Mouse (Mus musculus) heart, adult 11 months (tissue): ENCODE measurements around the gene C5ar1.
"Not testable (repeated sequence)": the region's sequence is repeated elsewhere in the genome, so short reads cannot be mapped to it uniquely, and the experiment has no call there.

ENCODE experiments used
- DNase-seq: peaks from one replicate; pipeline ENCODE4 v3.0.0; 2022

The C5ar1 gene

DNA sequence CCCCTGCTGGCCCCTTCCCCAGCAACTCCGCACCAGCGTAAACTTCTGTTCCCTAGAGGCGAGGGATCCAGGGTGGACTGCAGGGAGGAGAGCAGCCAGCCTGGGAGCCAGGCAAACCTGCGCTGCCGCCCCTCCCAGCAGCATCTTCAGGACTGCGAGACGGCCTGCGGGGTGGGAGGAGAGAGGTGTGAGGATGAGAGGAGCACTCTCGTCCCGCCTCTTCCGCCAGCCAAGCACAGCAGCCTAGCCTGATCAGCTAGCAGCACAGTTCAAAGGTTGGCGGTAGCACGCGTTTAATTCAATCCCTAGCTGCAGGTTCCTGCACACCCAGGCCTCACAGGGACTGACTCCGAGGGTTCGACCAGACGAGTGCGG, 14.4 kb upstream of the C5ar1 start:
- DNase-seq = no peak

DNA sequence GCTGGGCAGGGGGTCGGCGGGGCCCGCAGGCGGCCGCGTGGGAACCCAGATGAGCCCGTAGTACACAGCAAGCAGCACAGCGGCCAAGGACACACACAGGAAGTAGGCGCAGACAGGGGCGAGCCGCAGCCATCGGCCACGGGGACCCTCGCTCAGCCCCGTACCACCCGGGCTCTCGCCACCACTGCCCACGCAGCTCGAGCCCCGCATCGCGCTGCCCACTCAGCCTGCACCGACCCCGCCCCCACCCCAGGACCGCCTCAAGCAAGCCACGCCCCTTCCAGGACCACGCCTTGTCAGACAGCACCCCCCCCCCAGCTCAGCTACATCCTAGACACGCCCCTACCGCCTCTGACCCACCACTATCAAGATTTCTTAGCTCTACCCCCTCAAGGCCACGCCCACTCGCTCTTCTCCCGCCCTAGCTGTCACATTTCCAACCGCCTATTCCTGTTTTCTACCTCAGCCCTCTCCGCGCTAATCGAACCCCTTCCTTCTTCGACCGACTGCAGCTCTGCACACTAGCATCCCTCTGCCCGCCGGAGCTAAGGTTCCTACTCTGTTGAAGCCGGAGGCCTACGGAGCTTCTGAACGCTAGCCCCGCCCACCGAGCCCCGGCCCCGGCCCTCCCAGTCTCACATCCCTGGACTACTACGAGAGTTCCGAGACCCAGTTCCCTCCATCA, 13.9 kb upstream of the C5ar1 start, which contains the start of gene Inafm1:
TSS of gene Inafm1 (minus strand) at position 537 of the 685 bp plus-strand sequence.
- DNase-seq = peak; percentile 99

DNA sequence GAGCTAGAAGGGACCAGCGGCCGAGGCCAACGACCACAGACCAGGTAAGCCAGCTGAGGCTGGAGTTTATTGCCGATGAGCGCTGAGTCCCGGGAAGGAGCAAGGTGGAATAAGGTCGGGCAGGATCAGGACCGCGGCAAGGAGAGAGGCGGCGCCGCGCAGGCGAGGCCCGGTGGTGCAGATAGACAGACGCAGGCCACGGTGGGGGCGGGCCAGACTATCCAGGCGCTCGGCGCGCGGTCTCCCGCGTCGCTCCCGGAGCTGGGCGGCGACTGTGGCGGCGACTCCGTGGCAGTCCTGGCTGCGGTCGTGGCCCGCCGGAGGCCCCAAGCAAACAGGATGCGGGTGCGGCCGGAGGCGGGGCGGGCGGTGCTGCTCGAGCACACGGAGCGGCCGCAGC, 13.3 kb upstream of the C5ar1 start:
- no peak for DNase-seq

DNA sequence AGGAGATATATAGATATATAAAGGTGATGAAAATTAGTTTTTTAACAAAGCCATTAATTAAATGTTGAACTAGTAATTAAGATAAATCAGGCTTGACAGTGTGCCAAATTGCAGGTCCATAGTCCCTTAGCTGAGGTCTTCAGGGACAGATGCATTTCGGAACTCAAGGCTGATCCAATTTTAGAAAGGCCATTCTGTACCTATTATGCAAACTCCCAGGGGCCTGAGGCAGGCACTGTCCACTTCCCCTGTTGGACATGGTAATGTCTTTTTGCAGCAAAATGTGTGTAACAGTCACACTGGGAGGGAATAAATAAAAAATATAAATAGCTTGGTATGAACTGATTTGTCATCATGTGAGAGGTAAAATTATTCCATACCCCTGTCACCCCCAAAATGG, 11.8 kb upstream of the C5ar1 start:
- DNase-seq = peak; percentile 88

DNA sequence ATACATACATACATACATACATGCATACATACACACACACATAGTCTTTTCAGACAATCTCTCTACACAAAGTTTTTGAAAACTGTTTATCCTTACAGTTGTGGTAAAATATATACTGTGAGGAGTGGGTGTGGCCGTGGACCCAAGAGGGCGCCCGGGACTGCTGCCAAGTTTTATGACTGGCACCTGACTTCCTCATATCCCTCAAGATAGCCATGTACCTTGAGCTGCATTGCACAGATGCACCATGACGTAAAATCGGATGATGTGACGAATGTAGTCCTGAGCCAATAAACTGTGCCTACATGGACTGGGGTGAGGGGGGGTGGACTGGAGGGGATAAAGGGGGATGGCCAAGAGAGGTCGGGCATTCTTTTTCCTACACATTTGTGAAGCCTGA, 7.3 kb upstream of the C5ar1 start:
- DNase-seq = peak; percentile 72

DNA sequence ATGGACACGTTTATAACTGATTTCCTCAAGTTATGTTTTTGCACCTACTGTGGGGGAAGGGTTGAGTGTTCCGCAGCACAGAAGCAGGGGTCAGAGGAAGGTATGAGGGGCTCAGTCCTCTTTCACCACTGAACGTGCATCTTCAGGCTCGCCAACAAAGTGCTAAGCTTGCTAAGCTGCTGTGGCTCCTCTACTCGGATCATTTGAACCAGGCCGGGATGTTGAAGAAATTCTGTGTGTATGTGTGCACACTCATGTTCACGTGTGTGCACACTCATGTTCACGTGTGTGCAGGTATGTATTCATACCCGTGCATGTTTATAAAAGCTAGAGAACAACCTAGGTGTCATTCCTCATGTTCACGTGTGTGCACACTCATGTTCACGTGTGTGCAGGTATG, 6.5 kb upstream of the C5ar1 start:
- DNase-seq = peak; percentile 76

DNA sequence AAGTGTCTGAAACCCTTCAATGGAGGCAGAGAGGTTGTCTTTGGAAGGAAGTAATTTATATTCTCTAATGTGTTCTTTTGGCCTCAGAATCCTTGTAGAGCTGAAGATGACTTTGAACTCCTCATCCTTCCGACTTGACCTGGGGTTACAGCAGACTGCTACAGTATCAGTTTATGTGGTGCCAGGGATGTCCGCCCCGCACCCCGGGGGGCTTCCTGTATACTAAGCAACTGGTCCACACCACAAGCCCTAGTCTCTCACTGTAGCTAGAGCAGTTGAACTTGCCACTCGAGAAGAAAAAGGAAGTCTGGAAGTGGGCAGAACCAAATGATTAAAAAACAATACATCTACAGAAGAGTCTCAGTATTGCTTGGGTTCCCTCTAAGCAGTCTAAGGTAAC, 4.5 kb upstream of the C5ar1 start:
- peak; percentile 84 for DNase-seq

DNA sequence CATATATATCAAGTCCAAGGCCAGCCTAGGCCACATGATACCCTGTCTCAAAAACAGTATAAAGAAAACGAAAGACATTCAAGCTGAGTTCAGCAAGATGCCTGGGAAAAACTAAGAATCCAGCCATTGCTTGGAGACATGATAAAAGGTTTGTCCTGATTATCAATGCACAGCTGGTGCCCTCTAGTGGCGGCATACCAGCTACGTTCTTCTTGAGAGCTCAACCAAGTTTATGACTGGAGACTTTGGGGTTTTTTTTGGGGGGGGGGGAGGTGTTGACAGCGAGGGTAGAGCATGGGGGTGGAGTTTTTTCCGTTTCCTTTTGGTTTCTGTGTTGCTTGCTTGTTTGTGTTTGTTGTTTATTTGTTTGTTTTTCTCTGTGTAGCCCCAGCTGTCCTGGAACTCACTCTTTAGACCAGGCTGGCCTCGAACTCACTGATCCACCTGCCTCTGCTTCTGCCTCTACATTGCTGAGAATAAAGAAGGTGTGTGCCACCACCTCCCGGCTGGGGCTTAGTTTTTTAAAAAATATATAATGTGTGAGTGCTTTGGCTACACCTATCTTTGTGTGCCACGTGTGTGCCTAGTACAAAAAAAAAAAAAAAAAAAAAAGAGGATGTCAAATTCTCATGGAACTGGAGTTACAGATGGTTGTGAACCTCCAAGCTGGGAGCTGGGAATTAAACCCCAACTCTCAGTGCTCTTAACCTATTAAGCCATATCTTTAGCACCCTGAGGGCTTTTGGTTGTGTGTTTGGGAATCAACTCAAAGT, 3.9 kb upstream of the C5ar1 start:
- DNase-seq = peak; percentile 90

DNA sequence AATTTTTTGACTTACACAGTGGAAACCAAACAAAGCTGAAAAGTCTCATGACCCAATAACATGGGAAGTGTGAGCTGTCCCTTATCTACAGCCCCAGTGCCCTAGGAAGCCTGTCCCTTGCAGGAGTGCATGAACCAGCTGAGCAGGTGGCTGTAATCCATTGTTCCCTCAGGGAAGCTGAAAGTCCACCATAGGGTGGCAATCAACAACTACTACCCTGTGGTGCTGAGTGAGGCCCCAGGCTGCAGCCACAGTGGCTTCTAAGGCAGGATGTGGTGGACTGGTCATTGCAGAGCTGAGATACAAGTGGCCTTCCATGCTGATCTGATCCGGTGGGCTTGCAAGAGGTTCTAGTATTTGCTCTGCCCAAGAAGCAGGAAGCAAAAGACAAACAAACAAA, 1.8 kb upstream of the C5ar1 start:
- peak; percentile 84 for DNase-seq

DNA sequence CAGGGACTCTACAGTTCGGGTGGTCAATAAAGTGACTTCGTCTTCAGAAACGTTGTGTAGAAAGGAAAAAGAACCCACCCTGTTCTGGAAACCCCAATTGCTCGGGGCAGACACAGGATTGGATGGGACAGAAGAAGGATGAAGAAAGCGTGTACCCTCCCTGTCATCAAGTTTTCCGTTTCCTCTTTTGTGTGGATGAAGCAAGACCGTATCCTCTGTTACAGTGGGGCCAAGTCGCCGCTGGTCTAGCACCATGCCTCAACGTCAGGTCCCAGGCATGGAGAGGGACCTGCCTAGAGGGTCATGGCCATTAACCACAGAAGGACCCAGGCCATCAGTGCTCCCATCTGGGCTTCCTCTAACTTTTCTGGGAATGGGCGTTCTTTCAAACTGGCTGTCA, 1.5 kb downstream of the C5ar1 start:
- peak; percentile 98 for DNase-seq

DNA sequence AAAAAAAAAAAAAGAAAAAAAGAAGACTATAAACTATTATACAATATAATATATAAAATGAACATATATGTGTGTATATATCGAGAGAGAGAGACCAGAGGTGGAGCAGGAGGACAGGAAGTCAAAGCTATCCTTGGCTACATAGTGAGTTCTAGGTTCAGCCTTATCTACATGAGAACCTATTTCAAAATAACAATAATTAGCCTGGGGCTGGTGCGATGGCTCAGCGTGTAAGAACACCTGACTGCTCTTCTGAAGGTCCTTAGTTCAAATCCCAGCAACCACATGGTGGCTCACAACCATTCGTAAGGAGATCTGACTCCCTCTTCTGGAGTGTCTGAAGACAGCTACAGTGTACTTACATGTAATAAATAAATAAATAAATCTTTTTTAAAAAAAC, 3.4 kb downstream of the C5ar1 start:
- not testable (repeated sequence) for DNase-seq

DNA sequence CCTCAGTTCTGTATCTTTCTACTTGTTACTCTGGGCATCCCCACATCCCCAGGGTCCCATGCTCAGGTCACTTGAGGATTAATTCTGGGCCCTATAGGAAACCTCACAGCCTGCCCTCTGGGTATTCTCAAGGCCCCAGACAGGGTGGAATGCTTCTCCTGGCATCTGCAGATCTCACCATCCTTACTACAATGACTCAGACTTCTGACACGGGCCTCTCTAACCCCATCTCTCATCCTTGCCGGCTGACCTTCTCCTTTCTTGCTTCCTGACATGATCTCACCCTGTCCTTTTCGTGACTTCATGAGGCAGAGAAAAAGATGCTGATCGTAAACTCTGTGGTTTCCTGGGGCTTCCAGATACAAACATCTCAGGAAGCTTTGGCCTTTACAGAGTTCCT, 5.1 kb downstream of the C5ar1 start:
- peak; percentile 97 for DNase-seq

DNA sequence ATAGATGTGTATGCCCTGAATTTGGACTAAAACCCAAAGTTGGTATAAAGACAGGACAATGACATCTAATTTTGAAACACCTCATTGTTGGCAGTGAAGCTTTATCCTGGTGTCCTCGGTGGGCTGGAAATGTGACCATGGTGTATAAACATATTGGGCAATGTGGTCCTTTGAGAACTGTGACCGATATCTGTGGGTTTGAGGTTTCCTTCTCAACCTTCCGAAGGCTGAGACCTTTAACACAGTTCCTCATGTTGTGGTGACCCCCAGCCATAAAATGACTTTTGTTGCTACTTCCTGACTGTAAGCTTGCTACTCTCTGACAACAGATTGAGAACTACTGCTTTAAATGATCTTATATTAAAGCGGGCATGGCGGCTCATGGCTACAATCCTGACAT, 8.7 kb downstream of the C5ar1 start:
- peak; percentile 83 for DNase-seq

DNA sequence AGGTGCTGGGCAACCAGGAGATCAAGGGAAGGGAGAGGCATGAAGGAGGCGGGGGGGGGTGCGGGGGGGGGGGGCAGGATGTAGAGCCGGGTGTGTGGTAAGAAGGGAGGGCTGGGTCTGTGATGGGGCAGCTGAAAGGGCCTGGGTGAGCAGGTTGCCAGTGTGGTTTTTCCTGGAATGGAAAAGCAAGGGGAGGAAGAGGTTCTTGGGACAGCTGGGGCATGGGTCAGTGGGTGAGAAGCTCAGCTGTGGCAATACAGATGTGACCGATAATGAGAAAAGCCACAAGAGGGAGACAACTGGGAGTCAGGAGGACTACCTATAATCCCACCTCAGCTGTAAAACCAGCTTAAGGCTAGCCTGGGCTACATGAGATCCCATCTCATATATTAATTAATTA, 13.4 kb downstream of the C5ar1 start:
- DNase-seq = no peak

DNA sequence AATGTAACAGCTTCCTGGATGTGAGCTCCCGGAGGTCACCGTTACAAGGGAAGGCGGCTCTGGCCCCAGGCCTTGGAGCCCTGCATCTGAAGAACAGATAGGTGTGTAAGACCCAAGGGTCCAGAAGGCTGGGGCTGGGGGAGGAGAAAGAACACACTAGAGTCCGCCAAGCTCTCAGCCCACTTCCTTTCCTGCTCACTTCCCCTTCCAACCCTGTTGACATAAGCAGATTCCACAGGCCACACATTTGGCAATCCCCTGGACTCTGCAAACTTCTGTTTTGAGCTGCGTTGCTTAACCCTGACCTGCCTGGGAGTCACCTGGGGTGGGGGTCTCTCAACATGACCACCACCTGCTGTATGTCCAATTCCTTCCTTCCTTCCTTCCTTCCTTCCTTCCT, 15.3 kb downstream of the C5ar1 start, which contains the start of gene C5ar2:
TSS of gene C5ar2 (minus strand) at position 88 of the 400 bp plus-strand sequence.
- DNase-seq = peak; percentile 97

DNA sequence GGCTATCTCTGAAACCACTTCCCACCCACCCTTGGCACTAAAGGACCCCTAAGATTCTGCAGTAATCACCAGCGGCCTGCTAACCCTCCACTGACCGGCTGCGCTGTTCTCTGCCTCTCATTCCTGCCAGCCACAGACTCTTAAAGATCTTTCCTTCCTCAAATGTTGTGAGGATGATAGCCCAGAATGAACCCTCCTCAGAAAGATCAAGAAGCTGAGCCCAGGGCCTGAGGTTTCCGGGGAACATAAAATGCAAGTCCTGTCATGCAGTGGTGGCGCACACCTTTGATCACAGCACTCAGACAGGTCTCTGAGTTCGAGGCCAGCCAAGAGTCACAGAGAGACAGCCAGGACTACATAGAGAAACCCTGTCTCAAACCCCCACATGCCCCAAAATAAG, 17.1 kb downstream of the C5ar1 start:
- no peak for DNase-seq

DNA sequence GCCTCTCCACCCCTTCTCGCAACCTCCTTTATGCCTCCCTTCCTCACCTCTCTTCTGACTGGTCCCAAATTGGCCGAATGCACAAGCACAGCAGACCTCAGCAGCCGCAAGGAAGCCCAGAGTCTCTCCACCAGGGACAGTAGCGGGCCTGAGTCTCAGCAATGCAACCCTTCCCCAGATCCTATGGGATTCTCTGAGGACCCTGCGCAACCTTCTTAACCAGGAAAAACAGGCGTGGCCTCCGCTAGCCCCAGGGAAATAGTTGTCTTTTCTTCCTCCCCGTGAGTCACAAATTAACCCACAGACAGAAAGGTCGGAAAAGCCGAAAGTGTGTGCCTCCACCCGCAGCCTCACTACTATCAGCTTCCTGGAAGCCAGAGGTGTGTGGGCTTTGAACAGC, 17.6 kb downstream of the C5ar1 start:
- DNase-seq = peak; percentile 94

DNA sequence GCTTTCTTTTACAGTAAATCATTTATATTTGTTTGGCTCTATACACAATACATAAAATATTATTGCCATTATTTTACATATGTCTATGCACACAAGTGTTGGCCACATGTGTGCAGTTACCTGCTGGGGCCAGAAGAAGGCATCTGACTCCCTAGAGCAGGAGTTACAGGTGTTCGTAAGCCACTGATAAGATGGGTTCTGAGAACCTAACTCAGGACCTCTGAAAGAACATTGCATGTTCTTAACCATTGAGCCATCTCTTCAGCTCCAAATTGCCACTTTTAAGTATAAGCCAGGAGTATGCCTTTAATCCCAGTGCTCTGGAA, 18.4 kb downstream of the C5ar1 start:
- peak; percentile 60 for DNase-seq

DNA sequence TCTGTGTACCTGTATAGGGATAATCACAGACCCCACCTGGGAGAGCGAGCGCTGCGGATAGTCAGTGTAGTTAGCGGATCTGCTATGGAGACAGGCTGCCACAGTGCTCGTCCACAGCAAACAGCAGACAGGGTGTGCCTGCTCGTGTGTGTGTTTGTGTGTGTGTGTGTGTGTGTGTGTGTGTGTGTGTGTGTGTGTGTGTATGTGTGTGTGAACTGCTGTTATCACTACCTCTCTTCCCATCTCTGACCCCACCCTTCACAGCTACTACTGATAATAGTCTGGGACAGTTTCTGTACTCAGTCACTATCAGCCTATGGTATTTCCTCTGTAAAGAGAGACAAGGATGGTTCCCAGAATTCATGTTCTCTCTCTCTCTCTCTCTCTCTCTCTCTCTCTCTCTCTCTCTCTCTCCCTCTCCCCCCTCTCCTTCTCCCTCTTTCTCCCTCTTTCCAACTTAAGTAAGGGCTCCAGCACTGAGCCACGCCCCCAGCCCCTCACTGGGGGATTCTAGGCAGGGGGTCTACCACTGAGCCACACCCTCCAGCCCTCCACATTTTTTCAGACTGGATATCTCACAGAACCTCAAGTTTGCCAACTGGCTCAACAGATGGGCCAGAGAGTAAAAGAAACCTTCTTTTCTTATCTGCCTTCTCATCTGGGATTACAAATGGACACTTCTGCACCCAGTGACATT, 18.9 kb downstream of the C5ar1 start:
- DNase-seq = no peak

DNA sequence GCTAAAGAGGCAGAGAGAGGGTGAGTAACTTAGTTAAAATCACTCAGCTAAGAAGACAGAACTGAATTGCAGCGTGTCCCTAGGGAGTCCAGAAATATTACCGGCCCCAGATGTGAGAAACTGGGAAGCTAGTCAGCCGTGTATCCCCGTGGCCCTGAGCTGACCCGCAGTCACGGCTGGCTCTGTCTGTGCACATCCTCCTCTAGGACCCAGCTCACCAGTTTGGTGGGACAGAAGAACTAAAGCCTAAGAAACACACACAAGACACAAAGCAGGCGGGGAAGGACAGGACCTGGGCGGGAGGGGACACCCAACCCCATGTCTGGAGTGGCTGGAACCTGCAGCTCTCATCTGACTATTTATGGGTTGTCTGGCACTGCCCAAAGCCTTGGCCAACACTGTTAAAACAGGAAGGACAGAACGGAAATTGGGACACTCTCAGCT, 19.8 kb downstream of the C5ar1 start:
- peak; percentile 96 for DNase-seq

DNA sequence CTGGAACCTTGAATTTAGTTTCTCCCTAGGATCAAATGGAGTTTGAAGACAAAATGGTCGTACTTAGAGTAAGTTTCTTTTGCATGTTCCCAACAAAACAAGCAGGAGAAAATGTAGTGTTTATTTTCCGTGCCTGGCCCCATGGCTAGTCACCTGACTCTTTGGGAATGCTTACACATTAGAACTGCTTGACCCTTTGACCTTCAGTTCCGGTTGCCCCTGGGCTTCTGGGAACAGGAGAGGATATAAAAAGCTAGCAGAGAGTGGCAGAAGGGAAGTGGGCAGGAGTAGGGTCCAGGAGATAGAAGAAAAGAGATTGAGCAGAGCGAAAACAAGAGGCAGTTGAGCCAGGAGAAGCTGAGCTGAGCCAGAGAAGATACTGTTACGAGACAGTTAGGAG, 29.5 kb downstream of the C5ar1 start:
- DNase-seq = peak; percentile 95

DNA sequence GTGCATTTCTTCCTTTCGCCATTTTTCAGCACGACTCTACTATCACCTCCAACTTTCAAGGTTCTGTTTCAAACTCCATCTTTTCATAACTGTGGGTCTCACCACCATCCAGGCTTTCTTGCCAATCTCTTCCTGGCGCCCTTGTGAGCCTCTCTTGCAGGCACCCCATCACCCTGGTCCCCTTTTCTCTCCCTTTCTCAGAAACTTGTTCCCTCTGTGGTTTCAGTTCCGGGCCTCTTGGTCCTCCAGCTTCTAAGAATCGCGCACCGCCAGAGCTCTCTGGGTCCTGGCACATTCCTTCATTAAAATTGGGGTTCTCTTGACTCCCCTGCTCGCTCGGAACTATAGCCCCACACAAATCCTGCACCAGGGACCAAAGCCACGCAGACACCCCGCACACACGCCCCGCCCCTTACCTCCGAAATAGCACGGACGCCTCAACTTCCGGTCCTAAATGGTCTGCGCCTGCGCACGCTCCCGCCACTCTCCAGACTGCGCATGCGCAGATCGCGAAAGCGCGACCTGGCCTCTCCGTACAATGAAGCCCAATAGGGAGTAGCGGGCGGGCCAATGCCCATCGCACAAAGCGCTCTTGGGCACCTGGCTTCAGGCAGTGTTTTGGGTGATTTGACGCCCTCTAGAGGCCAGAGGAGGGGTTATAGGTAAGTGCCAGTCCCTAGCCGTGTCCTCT, 37.6 kb downstream of the C5ar1 start, which contains the start of gene Dhx34:
TSS of gene Dhx34 (minus strand) at position 456 of the 691 bp plus-strand sequence.
- DNase-seq = peak; percentile 99

DNA sequence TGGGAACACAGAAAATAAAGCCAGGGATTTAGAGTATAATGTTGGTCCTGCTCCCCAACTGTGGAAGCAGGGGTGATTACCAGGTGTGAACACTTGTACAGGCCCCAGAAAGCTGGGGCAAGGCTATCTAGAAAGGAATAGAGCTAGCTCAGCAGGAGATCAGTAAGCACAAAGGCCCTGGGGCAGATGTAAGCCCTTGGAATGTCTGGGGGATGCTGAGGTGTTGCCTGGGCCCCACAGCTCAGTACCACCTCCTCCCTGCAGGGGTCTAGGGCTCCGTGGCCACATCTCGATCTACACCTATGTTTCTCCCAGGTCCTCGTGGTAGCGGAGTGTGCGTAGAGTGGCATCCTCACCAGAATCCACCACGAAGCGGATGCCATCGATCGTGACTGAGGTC, 45.4 kb downstream of the C5ar1 start:
- DNase-seq = no peak
